Mouse (Mus musculus) c-Kit-positive CD71-negative TER-119-negative erythroid progenitor cells, embryonic 14.5 days (primary cell): ENCODE data around the gene Polr1d.

Experiments
- DNase-seq: peaks from one replicate; pipeline ENCODE4 v3.0.0-alpha.2; 2013; ENCODE audit warnings: low read depth

Polr1d gene

GRCm38 (mm10) chr5:147135994-147136393 lies 59.1 kb downstream of the Polr1d start:
- DNase-seq, result no peak

DNA sequence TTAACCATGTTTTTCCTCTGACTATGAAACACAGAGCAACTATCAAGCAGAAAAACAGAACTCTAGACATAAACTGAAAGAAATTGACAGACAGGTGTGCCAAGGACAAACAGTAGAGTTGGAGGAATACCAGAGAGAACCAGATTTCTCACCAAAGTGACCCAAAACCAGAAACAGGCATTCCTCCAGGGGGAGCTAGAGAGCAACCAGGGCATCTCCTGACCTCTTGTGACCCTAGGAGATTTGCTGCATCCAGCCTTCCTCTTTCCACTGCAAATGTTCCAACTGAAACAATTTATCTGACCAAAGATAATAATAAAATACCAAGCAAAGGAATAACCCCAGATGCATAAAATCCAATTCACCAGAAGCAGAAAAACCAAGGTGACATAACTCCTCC lies 70.5 kb downstream of the Polr1d start:
- DNase-seq, result no peak

DNA sequence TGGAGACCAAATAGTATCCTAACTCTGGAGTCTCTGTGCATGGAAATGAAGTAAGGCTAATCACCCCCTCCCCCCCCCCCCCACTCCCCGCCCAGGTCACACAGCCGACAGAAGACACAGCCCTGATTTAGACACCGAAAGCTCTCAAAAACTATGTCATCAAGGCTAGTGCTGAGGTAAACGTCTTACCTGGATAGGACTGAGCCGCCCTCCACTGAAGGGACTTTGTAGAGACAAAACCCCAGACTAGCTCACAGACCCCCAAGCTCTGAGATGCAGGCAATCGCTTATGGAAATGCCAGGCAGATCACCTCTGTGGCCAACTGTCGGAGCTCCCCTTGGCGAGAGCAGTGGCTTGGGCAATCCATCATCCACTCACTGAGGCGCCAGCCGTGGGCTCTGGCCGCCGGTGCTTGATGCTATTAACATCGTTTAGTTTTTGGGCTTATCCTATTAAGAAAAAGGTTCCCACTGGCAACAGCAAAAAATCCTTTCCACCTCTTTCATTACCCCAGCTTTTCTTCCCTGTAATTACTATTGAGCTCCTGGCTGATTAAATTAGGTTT lies 78.0 kb downstream of the Polr1d start:
- DNase-seq, result no peak

DNA sequence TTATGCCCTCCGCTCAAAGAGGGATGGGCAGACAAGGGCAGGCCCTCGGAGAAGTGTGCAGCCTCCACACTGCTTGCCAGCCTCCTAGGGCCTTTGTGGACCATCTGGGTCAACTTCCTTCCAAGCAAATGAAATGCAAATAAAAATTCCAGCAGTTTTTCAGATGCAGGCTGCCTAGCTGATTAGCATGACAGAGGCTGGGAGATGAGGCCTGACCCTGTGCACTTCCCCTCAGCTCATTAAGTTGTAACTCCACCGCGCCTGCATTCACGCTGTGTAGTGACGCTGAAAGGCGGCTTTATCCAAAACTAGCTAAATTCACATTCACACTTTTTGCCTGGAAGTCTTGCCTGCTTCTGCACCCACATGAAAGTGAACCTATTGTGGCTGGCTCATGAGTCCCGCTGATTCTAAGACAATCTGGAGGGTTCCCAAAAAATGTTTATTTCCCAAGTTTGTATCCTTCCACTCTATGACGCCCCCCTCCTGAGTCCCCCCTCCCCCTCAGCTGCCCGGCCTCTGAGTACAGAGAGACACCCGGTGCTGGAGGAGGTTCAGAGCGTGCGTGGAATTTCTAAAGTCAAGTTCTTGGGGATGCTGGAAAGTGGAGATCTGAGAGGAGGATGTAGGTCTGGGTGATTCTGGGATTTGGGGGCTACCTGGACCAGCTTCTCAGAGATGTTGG lies 78.7 kb downstream of the Polr1d start:
- no peak for DNase-seq

GRCm38 (mm10) chr5:147156376-147156775 lies 79.5 kb downstream of the Polr1d start:
- no peak for DNase-seq

DNA sequence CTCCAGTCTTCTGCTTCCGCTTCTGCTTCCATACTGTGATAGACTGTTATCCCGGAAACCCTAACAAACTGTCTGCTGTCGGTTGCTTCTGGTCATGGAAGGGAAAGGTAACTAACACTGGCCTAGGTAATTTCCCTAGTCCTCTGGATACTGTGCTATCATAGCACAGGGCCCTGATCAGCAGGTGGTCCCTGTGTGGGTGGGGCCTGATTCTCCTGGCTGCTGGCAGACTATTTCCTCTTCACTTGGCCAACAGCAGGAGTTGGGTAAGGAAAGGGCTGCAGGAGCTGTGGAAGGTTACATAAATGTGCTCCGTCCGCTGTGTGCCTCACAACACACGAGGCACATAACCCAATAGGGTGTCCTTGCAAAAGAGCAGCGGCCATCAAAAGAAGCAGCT lies 80.6 kb downstream of the Polr1d start:
- no peak for DNase-seq

DNA sequence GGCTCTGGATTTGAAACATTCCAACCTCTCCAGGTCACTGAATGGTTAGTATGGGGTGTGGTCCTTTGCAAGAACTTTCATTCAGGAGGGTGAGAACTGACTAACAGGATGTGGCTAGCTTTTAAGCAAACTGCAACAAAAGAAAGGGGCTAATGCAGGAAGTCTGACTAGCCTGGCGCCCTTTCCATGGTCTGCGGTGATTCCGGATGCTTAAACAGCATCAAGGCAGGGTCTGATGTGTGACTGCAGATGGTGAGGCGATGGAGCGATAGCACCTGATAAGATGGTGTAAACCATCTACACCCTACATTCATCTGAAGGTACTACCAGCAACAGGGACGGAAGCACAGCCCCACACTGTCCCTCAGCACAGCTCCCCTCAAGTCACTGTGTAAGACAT lies 82.5 kb downstream of the Polr1d start:
- DNase-seq, result no peak

DNA sequence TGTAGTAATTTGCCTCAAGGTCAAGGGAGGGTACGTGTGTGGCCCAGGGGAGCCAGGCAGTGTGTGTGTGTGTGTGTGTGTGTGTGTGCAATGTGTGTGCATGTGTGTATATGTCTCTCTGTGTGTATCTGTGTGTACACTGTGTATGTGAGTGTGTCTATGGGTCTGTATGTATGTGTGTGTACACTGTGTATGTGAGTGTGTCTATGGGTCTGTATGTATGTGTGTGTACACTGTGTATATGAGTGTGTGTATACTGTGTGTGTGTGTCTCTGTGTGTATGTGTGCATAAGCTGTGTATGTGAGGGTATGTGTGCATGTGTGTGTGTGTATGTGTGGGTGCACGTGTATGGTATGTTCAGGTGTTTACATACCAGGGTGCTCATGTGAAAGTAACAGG lies 82.9 kb downstream of the Polr1d start:
- DNase-seq, result no peak
